Mouse (Mus musculus): ENCODE results near the gene Tldc2.

The Tldc2 gene

GRCm38 (mm10) chr2:157077641-157078058 lies 9.2 kb upstream of the Tldc2 start:
- no peak for DNase-seq (ENCODE audit: low read depth in 2 of 2, low spot score in 2 of 2)

DNA sequence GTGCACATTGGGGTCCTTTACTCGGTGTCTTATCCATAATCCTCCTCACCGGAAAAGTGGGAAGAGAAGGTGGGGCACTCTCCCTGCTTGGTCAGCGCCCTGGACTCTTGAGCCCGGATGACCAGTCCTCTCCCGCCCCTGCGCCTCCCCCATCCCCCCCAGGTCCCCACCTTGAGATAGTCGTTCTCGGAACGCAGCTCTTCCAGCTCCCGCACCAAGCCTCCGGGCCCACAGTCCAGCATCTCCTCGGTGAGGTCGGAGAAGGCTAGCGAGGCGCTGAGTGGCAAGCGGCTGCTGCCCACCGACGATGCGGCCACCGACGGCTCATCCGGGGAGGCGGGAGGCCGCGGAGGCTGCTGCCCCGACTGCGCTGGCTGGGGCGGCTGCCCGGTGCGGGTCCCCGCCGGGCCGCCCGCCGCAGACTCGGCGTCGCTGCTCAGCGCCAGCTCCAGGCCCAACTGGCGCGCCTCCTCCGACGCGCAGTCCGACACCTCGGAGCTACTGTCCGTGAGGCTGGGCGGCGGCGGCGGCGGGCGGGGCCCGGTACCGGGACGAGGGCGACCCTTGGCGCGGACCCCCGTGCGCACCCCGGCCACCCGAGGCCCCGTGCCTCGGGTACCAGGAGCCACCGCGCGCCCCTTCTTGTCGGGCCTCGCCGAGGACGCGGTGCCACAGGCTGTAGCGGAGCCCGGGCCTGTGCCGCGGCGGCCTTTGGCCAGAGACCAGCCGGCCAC lies 8.6 kb upstream of the Tldc2 start:
- no peak for DNase-seq (ENCODE audit: low read depth in 2 of 2, low spot score in 2 of 2)

DNA sequence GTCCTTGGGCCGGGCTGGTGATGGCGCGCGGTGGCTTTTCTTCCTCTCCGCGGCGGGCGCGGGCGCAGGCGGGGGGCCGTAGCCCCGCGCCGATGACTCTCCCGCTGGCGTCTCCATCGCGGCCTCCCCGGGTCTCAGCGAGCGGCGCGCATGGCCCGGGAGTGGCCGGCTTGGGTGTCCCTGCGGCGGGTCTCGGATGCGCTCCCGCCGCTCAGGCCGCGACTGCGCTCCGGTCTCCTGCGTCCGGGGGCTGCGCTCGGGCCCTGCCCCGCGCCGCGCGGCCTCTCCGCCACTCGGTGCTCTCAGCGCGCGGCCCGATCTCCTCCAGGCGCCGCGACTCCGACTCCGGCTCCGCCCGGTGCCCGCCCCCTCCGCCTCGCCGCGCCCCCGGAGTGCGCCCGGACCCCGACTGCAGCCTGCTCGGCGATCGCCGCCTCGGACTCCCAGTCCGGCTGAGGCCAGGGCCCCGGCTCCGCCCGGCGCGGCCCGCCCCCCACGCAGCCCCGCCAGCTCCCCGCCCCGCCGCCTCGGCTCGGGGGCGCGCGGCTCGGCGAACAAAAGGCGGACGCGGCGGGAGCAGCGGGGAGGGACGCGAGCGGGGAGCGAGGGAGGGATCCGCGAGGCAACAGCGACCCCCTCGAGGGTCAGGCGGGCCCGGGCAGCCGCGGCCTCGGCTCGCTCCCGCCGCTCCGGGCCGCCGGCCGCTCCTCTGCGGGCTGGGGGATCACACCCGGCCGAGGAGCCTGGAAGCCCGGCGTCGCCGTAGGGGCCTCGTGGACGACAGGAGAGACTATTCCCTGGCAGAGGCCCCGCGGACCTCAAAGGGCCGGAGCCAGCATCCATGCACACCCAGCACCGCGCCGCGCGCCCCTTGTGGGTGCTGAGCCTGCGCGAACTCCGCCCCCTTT lies 7.8 kb upstream of the Tldc2 start, which contains the start of gene Soga1:
Gene Soga1, minus strand, starts transcription at position 462 of the 908 bp plus-strand sequence.
- DNase-seq (ENCODE audit: low read depth in 2 of 2, low spot score in 2 of 2) = peak in 1 of 2 experiments; percentile 20

DNA sequence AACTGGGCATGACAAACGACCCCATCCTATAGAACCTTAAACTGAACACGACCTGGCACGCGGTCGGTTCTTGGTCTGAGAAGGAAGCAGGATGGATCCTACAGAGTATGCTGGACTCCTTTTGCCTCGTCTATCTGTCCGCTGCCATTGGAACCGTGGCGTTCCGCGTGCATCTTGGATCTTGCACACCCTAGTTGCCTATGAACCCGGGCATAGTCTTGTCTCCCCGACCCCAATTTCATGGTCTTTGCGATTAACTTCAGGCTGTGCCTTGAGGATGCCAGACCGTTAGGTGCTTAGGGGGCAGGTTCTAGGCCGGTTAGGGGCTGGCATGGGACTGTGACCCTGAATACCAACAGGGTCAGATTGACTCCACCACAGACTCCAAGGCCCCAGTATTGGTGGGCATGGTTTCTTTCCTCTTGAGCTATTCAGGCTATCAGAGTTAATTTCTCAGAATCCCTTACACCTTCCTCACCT lies 7.1 kb upstream of the Tldc2 start:
- no peak for DNase-seq (ENCODE audit: low read depth in 2 of 2, low spot score in 2 of 2)

DNA sequence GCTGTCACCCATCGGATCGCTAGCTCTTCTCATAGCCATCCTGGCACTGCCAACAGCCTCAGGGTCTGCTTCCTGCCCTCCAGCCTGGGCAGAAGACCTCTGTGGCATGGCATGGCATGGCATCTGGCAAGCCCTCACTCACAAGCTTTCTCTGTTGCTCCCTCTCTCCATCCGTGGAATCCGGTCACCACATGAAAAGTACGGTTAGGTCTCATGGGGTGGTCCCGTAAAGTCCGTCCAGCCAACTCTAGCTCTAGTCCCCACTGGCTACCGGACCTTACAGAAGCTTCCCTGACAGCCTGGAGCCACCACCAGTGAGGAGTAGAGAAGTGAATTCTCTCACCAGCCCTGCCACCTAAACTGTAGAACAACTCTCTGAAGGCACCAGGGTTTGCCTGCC lies 5.5 kb upstream of the Tldc2 start:
- DNase-seq (ENCODE audit: low read depth in 2 of 2, low spot score in 2 of 2) = no peak

DNA sequence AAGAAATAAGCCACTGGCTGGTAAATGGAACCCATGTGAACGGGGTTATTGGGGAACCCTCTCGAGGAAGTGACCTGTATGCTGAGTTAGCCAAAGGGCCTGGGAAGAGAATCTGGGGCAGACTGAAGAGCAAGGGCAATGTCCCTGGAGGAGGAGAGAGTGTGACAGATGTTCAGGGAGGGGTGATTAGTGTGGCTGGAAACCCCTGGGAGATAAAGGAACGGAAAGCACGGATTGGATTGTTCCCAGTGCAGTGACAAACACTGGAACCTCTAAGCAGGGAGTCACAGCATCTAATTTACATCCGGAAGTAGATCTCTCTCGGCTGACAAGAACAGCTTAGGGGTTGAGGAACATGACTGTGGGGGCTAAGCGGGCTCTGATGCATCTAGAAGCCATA lies 4.9 kb upstream of the Tldc2 start:
- DNase-seq (ENCODE audit: low read depth in 2 of 2, low spot score in 2 of 2) = no peak

GRCm38 (mm10) chr2:157084831-157085585 lies 1.8 kb upstream of the Tldc2 start:
- DNase-seq (ENCODE audit: low read depth in 2 of 2, low spot score in 2 of 2) = no peak

GRCm38 (mm10) chr2:157087536-157088317 lies 872 bp downstream of the Tldc2 start:
- DNase-seq (ENCODE audit: low read depth in 2 of 2, low spot score in 2 of 2) = no peak

DNA sequence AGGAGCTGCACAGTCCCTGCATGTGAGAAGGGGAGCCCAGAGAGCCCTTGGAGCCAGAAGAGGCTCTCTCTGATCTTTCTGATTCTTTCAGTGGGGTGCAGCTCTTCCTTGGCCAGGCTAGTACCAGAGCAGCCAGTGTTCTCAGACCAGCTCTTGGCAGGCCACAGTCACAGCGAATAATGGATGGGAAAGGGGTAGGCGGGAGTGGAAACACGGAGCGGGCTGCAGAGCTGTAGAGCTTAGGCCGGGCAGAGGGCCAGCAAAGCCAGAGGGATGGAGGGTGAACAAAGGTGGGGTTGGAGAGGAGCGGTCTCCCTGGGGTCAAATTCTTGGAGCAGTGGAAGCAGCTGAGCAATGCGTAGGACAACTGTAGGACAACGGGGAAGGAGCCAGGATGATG lies 5.2 kb downstream of the Tldc2 start:
- DNase-seq (ENCODE audit: low read depth in 2 of 2, low spot score in 2 of 2) = no peak

DNA sequence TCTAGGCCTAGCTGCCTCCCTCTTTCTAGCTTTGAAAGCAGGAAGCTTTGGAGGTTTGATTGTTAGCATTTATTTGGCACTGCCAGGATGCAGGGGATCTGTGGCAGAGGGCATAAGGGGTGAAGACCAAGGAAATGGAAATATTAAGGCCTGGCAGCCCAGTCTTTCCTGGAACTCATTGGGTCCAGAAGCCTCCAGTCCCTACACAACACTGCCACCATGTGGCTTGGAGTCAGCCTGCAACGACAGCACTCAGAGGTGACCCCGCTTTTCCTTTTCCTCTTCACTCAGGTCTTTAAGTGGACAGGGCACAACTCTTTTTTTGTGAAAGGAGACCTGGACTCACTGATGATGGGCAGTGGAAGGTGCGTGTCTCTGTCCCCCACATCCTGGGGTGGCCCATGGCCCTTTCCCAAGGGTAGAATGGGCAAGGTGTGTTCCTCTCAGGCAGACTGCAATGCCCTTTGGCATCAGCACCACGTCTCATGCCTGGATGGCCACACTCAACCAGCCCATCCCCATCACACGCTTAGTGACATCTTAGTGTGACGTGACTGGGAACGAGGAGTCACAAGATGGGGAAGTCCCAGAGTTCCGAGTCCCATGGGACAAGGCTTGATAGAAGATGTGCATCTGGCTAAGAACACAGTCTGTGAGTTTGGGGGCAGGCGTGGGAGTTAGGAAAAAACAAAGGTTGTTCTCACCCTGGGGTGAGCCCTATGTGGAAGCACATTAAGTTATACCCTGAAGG lies 8.3 kb downstream of the Tldc2 start:
- no peak for DNase-seq (ENCODE audit: low read depth in 2 of 2, low spot score in 2 of 2)

DNA sequence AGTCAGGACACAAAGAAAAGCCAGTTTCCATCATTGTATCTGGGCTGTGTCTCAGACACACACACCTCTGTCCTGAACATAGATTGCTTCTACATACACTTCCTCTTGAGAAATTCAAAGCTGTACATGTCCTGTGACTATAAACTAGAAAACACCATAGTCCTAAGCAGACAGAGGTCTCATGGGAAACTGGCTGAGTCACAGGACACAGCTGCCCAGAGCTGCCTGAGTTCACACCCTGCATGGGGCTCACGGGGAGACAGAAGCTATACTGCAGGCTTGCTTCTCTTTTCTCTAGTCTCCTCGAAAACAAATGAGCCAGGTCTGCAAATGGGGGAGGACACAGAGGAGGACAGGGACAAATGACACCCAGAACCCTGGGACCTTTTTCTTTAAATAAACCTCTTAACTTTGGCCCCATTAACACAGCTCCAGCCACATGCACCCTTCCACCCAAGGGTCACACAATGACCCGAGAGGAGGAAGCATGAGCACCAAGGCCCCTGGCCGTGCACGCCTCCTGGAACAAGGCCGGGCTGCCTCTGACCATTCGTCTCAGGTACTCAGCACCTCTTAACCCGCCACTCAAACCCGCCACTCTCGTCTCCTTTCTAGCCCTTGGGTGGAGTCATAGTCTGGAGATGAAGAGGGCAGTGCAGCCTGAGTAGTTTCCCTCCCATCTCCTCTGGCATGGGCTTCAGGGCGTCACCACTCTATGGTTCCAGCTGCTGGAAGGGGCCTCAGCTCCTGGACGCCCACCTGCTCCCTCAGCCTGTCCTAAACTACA lies 12.9 kb downstream of the Tldc2 start:
- DNase-seq (ENCODE audit: low read depth in 2 of 2, low spot score in 2 of 2) = no peak

GRCm38 (mm10) chr2:157100319-157100605 lies 13.4 kb downstream of the Tldc2 start:
- DNase-seq (ENCODE audit: low read depth in 2 of 2, low spot score in 2 of 2) = no peak

- no peak for DNase-seq (ENCODE audit: low read depth in 2 of 2, low spot score in 2 of 2)
Measured at GRCm38 (mm10) chr2:157101650-157102049, 14.8 kb downstream of the Tldc2 start.

- no peak for DNase-seq (ENCODE audit: low read depth in 2 of 2, low spot score in 2 of 2)
Measured at GRCm38 (mm10) chr2:157102256-157102655, 15.4 kb downstream of the Tldc2 start.

DNA sequence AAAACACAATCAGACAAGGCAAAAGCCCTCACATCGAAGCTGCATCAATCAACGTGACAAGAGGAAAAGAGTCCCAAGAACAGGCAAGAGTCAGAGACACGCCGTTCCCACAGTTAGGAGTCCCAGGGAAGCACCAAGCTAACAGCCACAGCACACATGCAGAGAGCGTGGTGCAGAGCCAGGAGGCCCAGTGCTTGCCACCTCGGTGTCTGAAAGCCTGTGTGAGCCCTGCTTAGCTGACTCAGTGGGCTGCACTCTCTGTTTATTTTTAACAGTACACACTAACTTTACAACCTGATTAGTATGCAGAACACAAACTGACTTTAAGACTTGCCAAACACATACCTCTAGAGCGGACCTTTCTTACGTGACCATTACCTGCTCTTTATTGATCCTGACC lies 17.6 kb downstream of the Tldc2 start:
- DNase-seq (ENCODE audit: low read depth in 2 of 2, low spot score in 2 of 2) = no peak

DNA sequence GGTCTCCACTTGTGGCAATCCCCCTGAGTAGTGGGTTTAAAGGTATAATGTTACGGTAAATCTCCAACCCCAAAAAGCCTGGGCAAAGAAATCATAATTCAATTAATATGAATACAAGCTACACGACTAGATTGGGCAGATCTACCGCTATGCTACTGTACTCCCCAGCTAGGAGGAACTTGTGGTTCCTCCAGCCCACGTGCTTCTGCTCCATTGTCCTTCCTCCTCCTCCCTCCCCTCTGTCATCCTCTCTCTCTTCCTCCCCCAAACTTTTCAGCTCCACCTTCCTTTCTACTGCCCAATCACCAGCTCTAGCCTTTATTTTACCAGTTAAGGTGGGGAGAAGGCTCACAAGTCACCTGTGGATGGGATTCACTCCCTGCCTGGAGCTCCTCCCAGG lies 21.4 kb downstream of the Tldc2 start:
- DNase-seq (ENCODE audit: low read depth in 2 of 2, low spot score in 2 of 2) = no peak

DNA sequence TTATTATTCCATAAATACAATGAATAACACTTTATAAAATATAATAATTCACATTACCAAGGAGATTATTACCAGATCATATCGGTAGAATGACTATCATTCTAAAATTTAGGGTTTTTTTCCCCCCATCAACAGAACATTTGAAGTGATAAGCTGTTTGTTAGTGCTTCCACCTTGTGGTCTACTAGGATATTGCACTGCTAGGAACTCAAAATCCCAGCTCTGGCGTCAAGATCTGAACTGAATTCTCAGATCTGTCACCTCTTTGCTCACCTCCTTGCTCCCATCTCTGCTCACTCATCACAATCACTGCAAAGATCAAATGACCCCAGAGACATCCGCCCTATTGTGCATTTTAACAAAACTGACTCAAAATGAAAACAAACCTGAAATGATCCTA lies 30.1 kb downstream of the Tldc2 start:
- peak in 1 of 2 experiments; percentile 51 for DNase-seq (ENCODE audit: low read depth in 2 of 2, low spot score in 2 of 2)

DNA sequence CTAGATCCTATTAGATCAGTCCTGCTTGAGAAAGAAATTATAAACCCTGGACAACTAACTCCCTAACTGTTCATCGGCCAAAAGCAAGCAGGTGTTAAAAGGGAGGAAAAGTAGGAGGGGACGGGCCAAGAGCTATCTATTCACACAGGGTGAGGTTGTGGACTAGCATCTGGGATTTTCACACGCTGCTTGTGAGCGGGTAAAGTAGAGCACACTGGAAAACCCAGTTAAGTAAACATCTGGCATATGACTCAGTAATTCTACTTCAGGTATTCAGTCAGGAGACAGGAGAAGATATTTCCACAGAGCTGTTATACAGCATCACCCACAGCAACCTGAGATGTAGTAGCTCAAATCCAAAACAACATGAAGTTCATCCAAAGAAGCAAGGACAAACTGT lies 31.7 kb downstream of the Tldc2 start:
- no peak for DNase-seq (ENCODE audit: low read depth in 2 of 2, low spot score in 2 of 2)

DNA sequence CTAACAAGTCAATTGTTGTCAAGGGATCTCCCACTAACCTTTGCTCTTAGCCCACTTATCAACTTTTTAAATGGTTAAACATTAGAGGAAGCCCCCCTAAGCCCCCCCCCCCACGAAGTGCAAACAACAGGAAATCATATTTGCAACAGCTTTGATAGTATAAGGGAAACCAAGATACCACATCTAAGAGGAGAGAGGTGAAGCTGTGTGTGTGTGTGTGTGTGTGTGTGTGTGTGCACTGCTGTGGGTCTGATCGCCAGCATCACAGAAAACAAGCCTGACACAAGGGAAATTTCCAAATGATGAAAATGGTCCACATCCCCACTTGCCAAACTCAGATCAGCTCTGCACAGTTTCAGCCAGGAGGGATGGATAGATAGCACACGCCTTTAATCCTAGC lies 32.2 kb downstream of the Tldc2 start:
- peak; percentile 56 to 74 for DNase-seq (ENCODE audit: low read depth in 2 of 2, low spot score in 2 of 2)
